9 mouse cellular contexts compared by ENCODE assay signal in genomic region chr10:120744441-120745137, GRCm38 (mm10).
DNase-seq lines count a peak whose midpoint lies in the region; ATAC-seq and TF ChIP-seq lines count a peak whose summit lies in the region.
"Had no signal": no experiment of that assay in that cellular context is flagged by ENCODE, and none has a peak within 500 bp of the region (broad histone marks: within the 10 kb centered on the region; RNA-seq: fewer than 3 reads in every experiment).

No protein-coding gene starts in this region.

- peak overlapping the region; percentile 60 for H3K9ac ChIP-seq in kidney, embryonic 16.5 days (replicated peaks; ENCODE audit: low read length)
- 0 out of 2 replicates have a peak overlapping the region, but pooled peaks have one; percentile 26 for H3K9ac ChIP-seq in embryonic facial prominence, embryonic 15.5 days
- peak overlapping the region; percentile 65 for H3K9ac ChIP-seq in limb, embryonic 13.5 days

- H3K36me3 ChIP-seq in kidney, embryonic 16.5 days (ENCODE audit: insufficient read depth, low read length), result no peaks in the 10 kb centered on the region
- H3K36me3 ChIP-seq in embryonic facial prominence, embryonic 15.5 days, result no peaks in the 10 kb centered on the region
- no peaks in the 10 kb centered on the region for H3K36me3 ChIP-seq in limb, embryonic 13.5 days

- H3K4me1 ChIP-seq in kidney, embryonic 16.5 days (ENCODE audit: insufficient read depth, low read length), result peaks cover 26% of the 10 kb centered on the region
- H3K4me1 ChIP-seq in embryonic facial prominence, embryonic 15.5 days, result peaks cover 17% of the 10 kb centered on the region
- peaks cover 35% of the 10 kb centered on the region for H3K4me1 ChIP-seq in limb, embryonic 13.5 days
- H3K4me1 ChIP-seq in olfactory bulb, adult 2 months (ENCODE audit: control insufficient read depth, insufficient read depth, low read length), result peaks cover 8% of the 10 kb centered on the region

- no peaks in the 10 kb centered on the region for H3K9me3 ChIP-seq in kidney, embryonic 16.5 days (ENCODE audit: low read length)
- H3K9me3 ChIP-seq in embryonic facial prominence, embryonic 15.5 days (replicated peaks), result no peaks in the 10 kb centered on the region
- no peaks in the 10 kb centered on the region for H3K9me3 ChIP-seq in limb, embryonic 13.5 days

- peak overlapping the region; percentile 41 for H3K4me3 ChIP-seq in kidney, embryonic 16.5 days (ENCODE audit: low read length)
- peak overlapping the region; percentile 42 for H3K4me3 ChIP-seq in embryonic facial prominence, embryonic 15.5 days (replicated peaks)
- peak overlapping the region; percentile 44 for H3K4me3 ChIP-seq in limb, embryonic 13.5 days
- H3K4me3 ChIP-seq in olfactory bulb, adult 2 months (ENCODE audit: insufficient read depth, low read depth, low read length), result peak overlapping the region; percentile 1; the same call in 1 of the 2 replicates

- ATAC-seq in kidney, embryonic 16.5 days (ENCODE audit: low FRiP score, low TSS enrichment), result peak; percentile 32; the same call in 1 of the 2 replicates
- 0 out of 2 replicates have a peak, but pooled peaks have one; percentile 22 for ATAC-seq in embryonic facial prominence, embryonic 15.5 days (ENCODE audit: insufficient number of reproducible peaks, low FRiP score, low TSS enrichment, low read depth)
- peak; percentile 42 for ATAC-seq in limb, embryonic 13.5 days (ENCODE audit: low FRiP score, low read depth)
- ATAC-seq: Patski had no signal

- TF ChIP-seq CTCF in olfactory bulb, adult 2 months (IDR thresholded peaks at IDR 0.05; ENCODE audit: insufficient read depth, low read depth, low read length), result no peak

- H3K4me2 ChIP-seq in kidney, embryonic 16.5 days (replicated peaks; ENCODE audit: low read depth, low read length), result peak overlapping the region; percentile 66
- peak overlapping the region; percentile 74 for H3K4me2 ChIP-seq in embryonic facial prominence, embryonic 15.5 days (replicated peaks)
- H3K4me2 ChIP-seq in limb, embryonic 13.5 days (replicated peaks), result peak overlapping the region; percentile 71

- H3K27ac ChIP-seq in kidney, embryonic 16.5 days (ENCODE audit: low read length), result peak overlapping the region; percentile 84
- peak overlapping the region; percentile 75 for H3K27ac ChIP-seq in embryonic facial prominence, embryonic 15.5 days (replicated peaks)
- H3K27ac ChIP-seq in limb, embryonic 13.5 days, result peak overlapping the region; percentile 96
- no peak overlapping the region for H3K27ac ChIP-seq in olfactory bulb, adult 2 months (ENCODE audit: insufficient read depth, low read depth, low read length)

- TF ChIP-seq POLR2A in olfactory bulb, adult 2 months (IDR thresholded peaks at IDR 0.05; ENCODE audit: insufficient read depth, low read depth, low read length), result no peak

- WGBS in kidney, embryonic 16.5 days, result 4% methylated on average over 13 of the region's 15 CpGs
- WGBS in embryonic facial prominence, embryonic 15.5 days, result 2% methylated on average over 15 of the region's 15 CpGs
- 2% methylated on average over 15 of the region's 15 CpGs for WGBS in limb, embryonic 13.5 days
- 5% methylated on average over 14 of the region's 15 CpGs for WGBS in olfactory bulb, adult 2 months

- H3K27me3 ChIP-seq in kidney, embryonic 16.5 days (ENCODE audit: insufficient read depth, low read length), result no peaks in the 10 kb centered on the region
- no peaks in the 10 kb centered on the region for H3K27me3 ChIP-seq in embryonic facial prominence, embryonic 15.5 days
- H3K27me3 ChIP-seq in limb, embryonic 13.5 days, result no peaks in the 10 kb centered on the region
- H3K27me3 ChIP-seq: Patski had no signal

- no peak for DNase-seq in kidney, postnatal 10 days
- DNase-seq in gastrocnemius, adult 8-10 months (ENCODE audit: low spot score in 2 of 2), result no peak
- no peak for DNase-seq in gastrocnemius, postnatal 25 days
- no peak for DNase-seq in testis, postnatal 10 days (ENCODE audit: low spot score)
